Mouse (Mus musculus) kidney, adult 2 months (tissue): ENCODE measurements around the gene Olfr449. TPM values are rescaled to one million over a fixed set of nuclear protein-coding genes. Genes with fewer than 3 reads are reported as not detected.

ENCODE experiments used
- DNase-seq: peaks from one replicate; pipeline ENCODE4 v3.0.0; 2021
- H3K27ac ChIP-seq: fragments of 200-500 bp; 2 replicates; pipeline ENCODE4 v1.5.1; 2012; ENCODE audit warnings: low read depth, low read length, control low read depth, inconsistent platforms; ENCODE audit not compliant: insufficient read depth
- H3K27me3 ChIP-seq: fragments of 200-500 bp; replicated peaks from 2 replicates; pipeline ENCODE4 v1.6.1; 2012; ENCODE audit warnings: mild to moderate bottlenecking, moderate library complexity, low read length, inconsistent platforms; ENCODE audit not compliant: control insufficient read depth, insufficient read depth
- H3K36me3 ChIP-seq: fragments of 200-500 bp; 2 replicates; pipeline ENCODE4 v1.6.1; 2012; ENCODE audit warnings: mild to moderate bottlenecking, moderate library complexity, low read length, inconsistent platforms; ENCODE audit not compliant: control insufficient read depth, insufficient read depth
- H3K4me1 ChIP-seq: fragments of 200-500 bp; 2 replicates; pipeline ENCODE4 v1.6.1; 2011; ENCODE audit warnings: low read length; ENCODE audit not compliant: control insufficient read depth, insufficient read depth
- H3K4me3 ChIP-seq: fragments of 200-500 bp; 2 replicates; pipeline ENCODE4 v1.5.1; 2011; ENCODE audit warnings: mild to moderate bottlenecking, low read depth, low read length, control low read depth; ENCODE audit not compliant: insufficient read depth
- CTCF ChIP-seq: fragments of 200-500 bp; conservative IDR thresholded peaks from 2 replicates; pipeline ENCODE4 v1.5.1; 2011; ENCODE audit warnings: low read depth, mild to moderate bottlenecking, control low read depth, low read length, moderate library complexity, mixed read lengths; ENCODE audit not compliant: insufficient read depth, insufficient read length
- POLR2A ChIP-seq: fragments of 200-500 bp; IDR thresholded peaks from one replicate; pipeline ENCODE4 v1.6.1; 2011; ENCODE audit warnings: low read depth, low read length, control low read depth
- WGBS: fragments of 180-500 bp; shearing (Covaris S2); methylation state at CpG from one replicate; pipeline ENCODE4 v1.1.7; 2018; 5-methylcytosine and 5-hydroxymethylcytosine counted together
- polyA plus RNA-seq: library from polyadenylated mRNA; depleted of rRNA; stranded (reverse); fragments of >200 nt; gene quantifications from 2 replicates; pipeline ENCODE4 v1.2.3, GENCODE M21; 2012; rRNA removed

Gene Olfr449
- polyA plus RNA-seq, 1 experiment: not detected

- no peak overlapping the region for H3K27ac ChIP-seq
- DNase-seq: no peak
- no peaks in the 10 kb centered on the region for H3K36me3 ChIP-seq
- no peaks in the 10 kb centered on the region for H3K27me3 ChIP-seq
- WGBS: 79% methylated on average over 3 of the region's 3 CpGs
- no peak for TF ChIP-seq POLR2A
- no peak for TF ChIP-seq CTCF
- H3K4me3 ChIP-seq: no peak overlapping the region
- no peaks in the 10 kb centered on the region for H3K4me1 ChIP-seq
Measured at GRCm38 (mm10) chr6:42869695-42870094, 35.5 kb downstream of the Olfr449 start.

- DNase-seq: no peak
- H3K4me3 ChIP-seq: no peak overlapping the region
- H3K36me3 ChIP-seq: no peaks in the 10 kb centered on the region
- H3K27ac ChIP-seq: no peak overlapping the region
- TF ChIP-seq POLR2A (no peak), CTCF (no peak)
- no peaks in the 10 kb centered on the region for H3K27me3 ChIP-seq
- no peaks in the 10 kb centered on the region for H3K4me1 ChIP-seq
Measured at GRCm38 (mm10) chr6:42876323-42876722, 42.1 kb downstream of the Olfr449 start.

Other genes with a start within 250 kb of the Olfr449 start
- gene Tcaf3, start 236.7 kb upstream of the Olfr449 start, polyA plus RNA-seq: not detected in 2 replicates
- 1.2 and 1.4 TPM in 2 replicates for gene Tcaf2, start 189.1 kb upstream of the Olfr449 start, polyA plus RNA-seq
- 13.2 and 13.7 TPM in 2 replicates for gene Tcaf1, start 124.3 kb upstream of the Olfr449 start, polyA plus RNA-seq
- gene Olfr453, start 95.0 kb upstream of the Olfr449 start, polyA plus RNA-seq: not detected in 2 replicates
- not detected in 2 replicates for gene Olfr38, start 78.0 kb upstream of the Olfr449 start, polyA plus RNA-seq
- gene Olfr452, start 49.3 kb upstream of the Olfr449 start, polyA plus RNA-seq: not detected in 2 replicates
- gene Olfr450, start 22.4 kb upstream of the Olfr449 start, polyA plus RNA-seq: not detected in 2 replicates
- not detected in 2 replicates for gene Olfr448, start 56.1 kb downstream of the Olfr449 start, polyA plus RNA-seq
- not detected in 2 replicates for gene Olfr447, start 74.5 kb downstream of the Olfr449 start, polyA plus RNA-seq
- not detected in 2 replicates for gene Olfr446, start 87.0 kb downstream of the Olfr449 start, polyA plus RNA-seq
- gene Olfr444, start 114.7 kb downstream of the Olfr449 start, polyA plus RNA-seq: not detected in 2 replicates